Mouse (Mus musculus): Measurements from ENCODE around the gene Acp7. TPM values are rescaled to one million over a fixed set of nuclear protein-coding genes. Genes with fewer than 3 reads are reported as not detected.
A peak's percentile ranks its signal among the peaks of the same experiment; 100 is the strongest.

Acp7 gene
- total RNA-seq, 2 experiments from 2014 or later: 1.4 to 4.6 TPM

DNA sequence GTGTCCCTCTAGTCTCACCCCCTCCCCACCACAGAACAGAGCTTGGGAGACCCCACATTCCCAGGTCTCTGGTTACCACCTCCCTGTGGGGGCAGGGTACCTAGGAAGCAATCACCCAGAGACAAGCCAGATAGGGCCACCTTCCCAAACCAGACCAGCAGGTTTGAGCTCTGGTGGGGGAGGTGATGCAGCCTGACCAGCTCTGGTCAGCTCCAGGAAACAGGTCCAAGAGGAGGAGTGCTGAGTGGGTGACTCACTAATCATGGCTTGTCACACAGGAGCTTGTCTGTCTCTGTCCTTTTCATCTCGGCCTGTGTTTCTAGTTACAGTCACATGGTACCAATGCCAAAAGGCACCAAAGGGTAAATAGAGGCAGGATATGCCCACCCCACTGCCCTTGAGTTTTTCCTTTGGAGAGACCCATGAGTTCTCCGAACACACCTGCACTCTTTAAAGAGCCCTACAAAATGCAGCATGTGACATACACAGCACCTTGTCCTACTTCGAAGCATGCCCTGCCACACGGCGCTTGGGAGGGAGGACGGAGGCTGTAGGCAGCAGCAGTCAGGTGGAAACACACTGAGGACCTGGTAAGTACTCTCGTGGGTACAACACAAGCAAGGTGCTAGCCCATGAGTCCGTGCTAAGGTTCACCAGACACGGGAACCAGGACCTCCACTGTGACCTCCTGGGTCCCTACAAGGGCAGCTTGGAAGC lies 53.1 kb downstream of the Acp7 start:
- no peak for DNase-seq (ENCODE audit: low spot score in 2 of 2)

DNA sequence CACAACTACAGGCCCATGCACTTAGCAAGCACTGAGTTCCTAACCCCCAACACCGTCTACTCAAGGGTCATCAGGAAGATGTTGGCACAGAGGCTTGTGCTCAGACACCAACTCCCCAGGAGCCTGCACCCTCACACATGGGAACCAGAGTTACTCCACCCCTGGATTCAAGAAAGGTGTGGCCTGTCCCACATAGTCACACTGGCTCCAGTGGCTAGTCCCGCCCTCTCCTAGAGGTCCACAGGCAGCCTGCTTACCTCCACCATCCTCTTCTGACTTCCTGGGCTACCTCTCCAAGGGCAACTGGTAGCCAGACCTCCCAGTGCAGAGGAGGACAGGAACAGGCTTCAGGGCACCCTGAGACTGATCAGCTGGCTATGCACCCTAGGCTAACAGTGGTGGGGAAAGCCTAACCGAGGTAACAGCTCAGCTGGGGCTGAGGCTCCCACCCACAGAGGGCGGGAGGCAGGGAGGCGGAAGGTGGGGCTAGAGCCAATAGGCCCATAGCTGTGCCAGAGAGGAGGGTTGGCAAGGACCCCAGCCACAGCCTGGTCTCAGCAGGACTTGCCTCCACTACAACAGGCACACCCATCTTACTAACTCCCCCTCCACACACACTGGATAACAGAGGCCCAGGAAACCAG lies 54.7 kb downstream of the Acp7 start:
- peak; percentile 38 to 63 for DNase-seq (ENCODE audit: low spot score in 2 of 2)

DNA sequence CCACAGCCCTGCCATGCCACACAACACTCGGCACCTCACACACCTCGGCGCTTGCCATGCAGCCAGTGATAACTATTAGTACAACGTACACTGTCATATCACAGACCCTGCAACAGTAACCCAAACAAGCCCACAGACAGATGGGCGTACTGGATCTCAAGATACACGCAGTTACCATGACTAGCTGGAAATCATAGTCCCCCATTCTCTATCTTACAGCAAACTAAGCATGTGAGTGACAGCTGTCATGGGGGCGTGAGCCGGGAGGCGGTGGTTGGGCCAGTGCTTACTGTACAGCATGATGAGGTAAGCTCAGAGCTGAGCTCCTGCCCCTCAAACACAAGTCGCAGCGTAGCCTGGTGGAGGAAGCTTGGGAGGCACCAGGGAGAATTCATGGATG lies 55.5 kb downstream of the Acp7 start:
- DNase-seq (ENCODE audit: low spot score in 2 of 2): peak; percentile 86 to 87

DNA sequence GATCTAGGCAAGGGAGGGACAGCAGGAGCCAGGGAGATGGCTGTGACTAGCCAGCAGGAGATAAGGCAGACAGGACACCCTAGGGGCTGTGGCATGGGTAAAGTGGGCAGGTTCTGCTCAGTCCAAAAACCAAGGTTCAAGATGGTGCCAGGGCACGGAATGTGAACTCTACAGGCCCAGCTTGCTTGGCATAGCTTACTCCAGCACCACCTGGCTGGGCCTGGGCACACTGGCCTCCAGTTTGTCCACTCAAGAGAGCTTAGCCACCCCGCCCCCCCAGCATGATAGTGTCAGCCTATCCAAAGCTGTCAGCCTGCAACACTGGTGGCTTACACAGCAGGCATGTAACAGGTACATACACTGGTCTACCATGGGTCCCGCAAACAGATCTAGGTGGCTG lies 57.9 kb downstream of the Acp7 start:
- DNase-seq (ENCODE audit: low spot score in 2 of 2): no peak

DNA sequence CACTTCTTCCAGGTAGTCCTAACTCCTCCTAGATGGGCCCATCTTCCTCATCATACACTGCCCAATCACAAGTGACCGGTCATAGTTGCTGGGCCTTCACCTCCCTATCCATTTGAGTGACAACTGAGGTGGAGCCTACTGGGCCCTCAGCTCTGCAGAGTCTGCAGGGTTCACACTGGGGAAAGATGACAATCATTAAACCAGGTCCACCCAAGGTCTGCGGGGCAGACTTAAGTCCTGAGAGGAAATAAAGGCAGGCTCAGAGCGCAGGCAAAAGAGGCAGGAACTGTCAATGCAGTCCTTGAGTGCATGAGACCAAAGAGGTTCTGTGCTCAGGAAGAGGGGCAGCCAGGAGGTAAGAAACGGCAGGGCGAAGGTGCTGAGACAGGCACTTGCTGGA lies 58.4 kb downstream of the Acp7 start:
- DNase-seq (ENCODE audit: low spot score in 2 of 2): no peak

DNA sequence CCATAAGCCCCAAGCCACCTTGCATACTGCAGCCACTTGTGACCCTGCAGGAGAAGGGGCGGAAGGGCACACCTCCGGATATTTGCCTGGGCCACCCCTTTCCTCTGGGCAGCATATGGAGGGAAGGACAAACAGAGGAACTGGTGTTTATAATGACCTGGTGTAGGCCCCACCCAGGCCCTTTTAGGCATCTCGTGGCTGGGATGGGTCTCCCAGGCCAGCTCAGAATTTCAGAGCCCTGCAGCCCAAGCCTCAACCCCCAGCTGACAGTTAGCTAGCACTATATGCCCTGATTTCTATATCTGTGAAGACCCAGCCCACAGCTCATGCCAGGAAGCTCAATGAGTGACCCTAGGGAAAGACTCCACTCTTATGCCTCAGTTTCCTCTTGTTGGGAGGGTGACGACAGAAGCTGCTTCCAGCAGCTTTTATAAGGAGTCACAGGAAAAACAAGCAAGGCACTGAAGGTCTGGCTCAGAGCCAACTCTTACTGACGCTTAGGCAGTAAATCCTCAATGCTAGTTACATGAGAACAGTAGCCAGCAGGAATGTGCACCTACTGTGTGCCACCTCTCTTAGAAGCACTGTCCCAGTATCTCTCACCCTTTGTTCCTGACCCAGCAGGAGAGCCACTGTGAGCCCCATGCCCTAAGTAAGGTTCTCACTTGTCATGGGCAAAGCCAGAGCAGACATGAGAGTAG lies 60.0 kb downstream of the Acp7 start:
- no peak for DNase-seq (ENCODE audit: low spot score in 2 of 2)

DNA sequence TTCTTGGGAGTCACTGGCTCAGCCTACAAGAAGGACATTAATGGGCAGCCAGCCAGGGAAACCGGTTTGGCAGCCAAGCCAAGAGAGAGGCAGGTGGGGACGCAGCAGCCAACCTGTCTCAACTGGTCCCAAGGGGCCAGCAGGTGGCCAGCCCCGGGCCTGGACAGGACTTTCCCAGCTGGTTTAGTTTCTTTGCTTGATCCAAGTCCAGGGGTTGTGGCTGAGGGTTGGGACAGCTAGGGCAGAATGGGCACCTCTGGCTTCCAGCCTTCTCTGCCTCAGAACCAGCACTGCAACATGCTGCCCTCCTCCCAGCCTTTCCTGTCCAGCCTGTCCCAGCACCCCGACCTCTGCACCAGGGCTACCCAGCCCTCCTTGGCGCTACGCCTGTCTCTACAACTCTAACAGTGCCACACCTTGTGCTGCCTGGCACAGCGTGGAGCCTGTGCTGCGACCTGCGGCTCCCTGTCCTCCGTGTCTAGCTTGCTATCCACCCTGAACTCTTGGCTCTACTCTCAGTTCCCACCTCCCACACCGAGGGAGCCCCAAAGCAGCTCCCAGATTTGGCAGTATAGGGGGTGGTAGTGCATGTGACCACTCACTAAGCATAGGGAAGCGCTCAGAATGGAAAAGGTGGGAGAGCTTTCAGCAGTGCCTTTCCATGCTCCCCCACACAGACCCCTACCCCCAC lies 60.7 kb downstream of the Acp7 start:
- no peak for DNase-seq (ENCODE audit: low spot score in 2 of 2)

DNA sequence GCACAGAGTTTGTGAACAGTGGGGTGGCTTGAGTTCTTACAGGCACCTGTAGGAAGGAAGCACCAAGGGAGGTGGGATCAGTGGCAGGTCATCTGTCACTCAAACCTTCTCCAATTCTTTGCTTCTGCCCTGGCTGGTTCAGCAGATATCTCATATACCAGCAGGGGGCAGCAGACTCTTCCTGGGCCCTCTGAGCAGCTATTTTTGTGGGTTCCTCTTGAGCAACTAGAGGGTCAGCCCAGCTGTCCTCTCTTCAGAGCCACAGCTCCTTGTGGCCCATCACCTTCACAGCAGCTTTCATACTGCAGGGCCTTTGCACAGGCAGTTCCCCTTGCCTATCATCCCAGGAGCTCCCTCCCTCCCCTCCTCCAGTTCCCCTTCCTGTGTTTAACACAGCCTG lies 62.9 kb downstream of the Acp7 start:
- peak; percentile 49 to 86 for DNase-seq (ENCODE audit: low spot score in 2 of 2)

DNA sequence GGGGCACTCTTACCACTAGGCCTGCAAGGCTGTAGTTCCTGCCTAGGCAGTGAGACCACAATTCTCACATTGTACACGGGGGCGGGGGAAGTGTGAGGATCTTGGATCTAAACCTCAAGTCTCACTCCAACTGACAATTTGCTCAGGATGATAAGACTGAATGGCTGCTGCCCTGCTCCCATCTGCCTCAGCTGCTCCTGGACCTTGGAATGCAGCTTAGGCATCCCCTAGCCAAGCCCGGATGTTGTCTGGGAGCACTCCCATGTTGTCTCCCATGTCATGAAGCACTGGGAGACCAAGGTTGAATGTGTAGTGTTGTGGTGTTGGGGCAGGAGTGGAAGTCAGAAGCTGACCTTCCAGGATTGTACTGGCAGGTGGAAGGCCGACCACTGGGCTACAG lies 63.6 kb downstream of the Acp7 start:
- DNase-seq (ENCODE audit: low spot score in 2 of 2): no peak

DNA sequence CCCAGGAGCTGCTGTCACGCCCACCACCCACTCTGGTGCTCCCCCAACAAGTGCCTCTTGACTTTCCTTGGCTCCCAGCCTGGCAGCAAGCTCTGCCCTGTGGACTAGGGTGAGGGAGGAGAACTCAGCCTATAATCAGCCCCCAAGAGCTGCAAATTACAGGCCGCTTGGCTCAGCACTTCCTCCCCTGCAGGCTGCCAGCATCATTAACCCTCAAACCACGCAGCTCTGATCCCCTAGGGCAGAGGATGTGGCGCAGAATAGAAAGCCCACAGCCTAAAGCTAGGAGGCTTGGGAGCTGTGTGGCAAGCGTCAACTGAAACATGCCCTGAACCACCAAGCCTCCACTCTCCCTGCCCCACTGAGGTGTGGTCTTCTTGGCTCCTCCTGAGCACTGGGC lies 65.7 kb downstream of the Acp7 start:
- DNase-seq (ENCODE audit: low spot score in 2 of 2): no peak

DNA sequence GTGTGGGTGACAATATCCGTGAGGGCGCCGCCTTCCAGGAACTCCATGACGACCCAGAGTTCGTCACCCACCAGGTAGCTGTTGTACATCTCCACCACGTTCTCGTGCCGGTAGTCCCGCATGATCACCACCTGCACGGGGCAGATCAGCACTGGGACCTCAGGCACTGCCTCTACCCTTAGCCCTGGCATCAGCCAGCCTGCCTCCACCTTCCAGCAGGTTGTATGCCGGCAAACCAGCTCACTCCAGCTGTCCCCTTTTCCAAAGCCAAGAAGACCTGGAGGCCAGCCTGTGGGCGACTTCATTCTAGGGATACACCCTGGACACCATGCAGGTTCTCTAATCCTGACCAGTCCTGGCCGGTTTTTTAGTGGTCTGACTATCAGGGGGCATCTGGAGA lies 68.2 kb downstream of the Acp7 start:
- DNase-seq (ENCODE audit: low spot score in 2 of 2): no peak

DNA sequence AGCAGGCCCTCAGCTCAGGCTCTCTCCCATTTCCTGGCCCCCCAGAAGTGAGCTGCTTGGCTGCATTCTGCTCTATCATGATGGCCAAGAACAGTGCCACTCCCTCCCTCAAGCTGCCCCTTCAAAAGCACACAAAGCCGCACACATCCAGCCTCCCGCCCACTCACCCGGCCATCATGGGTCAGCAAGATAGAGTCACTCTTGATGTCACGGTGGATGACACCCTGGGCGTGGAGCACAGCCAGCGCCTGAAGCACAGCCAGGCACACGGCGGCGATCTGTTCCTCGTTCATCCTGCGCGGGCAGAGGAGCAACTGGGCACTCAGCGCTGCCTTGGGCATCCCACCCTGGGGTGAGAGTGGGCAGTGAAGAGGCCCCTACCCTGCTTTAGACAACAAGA lies 68.8 kb downstream of the Acp7 start:
- DNase-seq (ENCODE audit: low spot score in 2 of 2): no peak

DNA sequence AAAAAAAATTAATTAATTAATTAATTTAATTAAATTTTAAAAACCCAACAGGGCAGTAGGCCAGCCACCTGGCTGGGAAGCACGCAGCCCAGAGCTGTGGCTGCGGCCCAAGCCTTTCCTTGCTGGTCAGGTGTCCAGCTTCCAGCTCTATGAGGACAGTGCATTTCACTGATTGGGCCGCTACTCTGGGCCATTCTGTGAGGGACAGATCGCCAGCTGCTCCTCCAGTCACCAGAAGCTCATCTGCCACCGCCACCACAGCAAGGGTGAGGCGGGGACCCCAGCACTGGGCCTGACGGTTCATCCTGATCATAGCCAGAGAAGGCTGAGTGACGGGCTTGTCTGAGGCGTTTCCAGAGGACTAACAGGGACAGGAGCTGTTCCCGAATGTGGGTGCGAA lies 69.2 kb downstream of the Acp7 start:
- no peak for DNase-seq (ENCODE audit: low spot score in 2 of 2)

DNA sequence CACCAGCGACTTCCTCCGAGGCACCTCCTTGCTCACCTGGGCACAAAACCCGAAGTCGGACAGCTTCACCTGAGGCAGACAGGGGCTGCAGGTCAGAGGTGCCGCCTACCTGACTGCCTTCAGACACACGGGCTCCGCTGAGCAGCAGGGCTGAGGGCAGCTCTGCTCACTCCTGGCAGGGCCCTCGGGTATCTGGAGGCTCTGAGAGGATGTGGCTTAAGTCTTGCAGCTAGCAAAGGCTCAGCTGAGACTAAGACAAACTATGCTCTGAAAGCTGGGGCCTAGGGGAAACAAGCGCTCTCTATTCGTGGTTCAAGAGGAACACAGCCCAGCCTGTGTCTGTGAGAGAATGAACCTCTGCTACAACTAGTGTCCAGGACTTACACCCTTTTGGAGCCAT lies 70.3 kb downstream of the Acp7 start:
- DNase-seq (ENCODE audit: low spot score in 2 of 2): no peak

DNA sequence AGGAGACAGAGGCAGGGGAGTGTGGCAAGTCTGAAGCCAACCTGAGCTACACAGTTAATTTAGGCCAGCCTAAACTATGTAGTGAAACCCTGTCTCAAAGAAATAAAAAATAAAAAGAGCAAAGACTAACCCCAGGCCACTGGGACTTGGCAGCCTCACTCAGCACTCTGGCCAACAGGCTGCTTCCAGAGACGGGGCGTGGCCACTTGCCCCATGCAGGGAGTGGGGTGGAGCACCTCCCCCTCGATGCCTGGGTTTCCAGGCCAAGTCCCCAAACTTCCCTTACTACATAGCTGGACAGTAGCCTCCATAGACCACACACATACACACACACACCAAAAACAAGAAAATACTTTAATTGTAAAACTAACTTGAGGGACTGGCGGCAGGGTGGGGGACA lies 72.6 kb downstream of the Acp7 start:
- DNase-seq (ENCODE audit: low spot score in 2 of 2): no peak

DNA sequence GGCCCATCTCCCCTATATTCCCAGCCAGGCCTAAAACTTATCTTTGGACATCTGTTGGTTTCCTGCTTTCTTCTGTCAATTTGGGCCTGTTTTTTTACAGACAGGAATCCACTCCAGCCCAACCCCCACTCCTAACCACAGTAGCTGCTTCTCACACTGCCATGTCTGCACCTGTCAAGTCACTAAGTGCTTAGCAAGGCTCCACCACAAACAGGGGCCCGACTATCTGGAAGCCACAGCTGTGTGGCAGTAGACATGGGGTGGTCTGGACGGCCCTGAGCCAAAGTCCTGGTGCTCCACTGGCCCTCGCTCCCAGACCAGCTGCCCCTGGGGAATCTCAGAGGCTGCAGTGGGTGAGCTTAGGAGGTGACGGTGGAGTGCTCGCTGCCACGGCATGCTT lies 73.4 kb downstream of the Acp7 start:
- no peak for DNase-seq (ENCODE audit: low spot score in 2 of 2)

Small RNA genes lying within 50 kb of the gene (microRNA-seq; reads per million reads assigned to microRNA genes)
- 0.99 to 1.4 reads per million in 2 experiments for gene Mir7049

Other genes starting within 250 kb of the Acp7 start
- gene Med29, start 238.6 kb downstream of the Acp7 start, total RNA-seq (2021): 10 to 100 TPM; 21.4 to 22.1 TPM
- gene Paf1, start 238.4 kb downstream of the Acp7 start, total RNA-seq (2021): 10 to 100 TPM; 64.9 to 69.3 TPM
- gene Gmfg, start 193.9 kb downstream of the Acp7 start, total RNA-seq (2021): 1 to 10 TPM; 2.2 to 2.4 TPM
- gene Lrfn1, start 179.4 kb downstream of the Acp7 start, total RNA-seq (2021): 10 to 100 TPM; 75.5 to 81.1 TPM
- gene Ifnl2, start 120.9 kb downstream of the Acp7 start, total RNA-seq (2021): not detected
- gene Ifnl3, start 108.5 kb downstream of the Acp7 start, total RNA-seq (2021): not detected
- not detected for gene Sycn, start 90.4 kb downstream of the Acp7 start, total RNA-seq (2021)
- gene Nccrp1, start 84.1 kb downstream of the Acp7 start, total RNA-seq (2021): under 1 TPM in 1 of 2 experiments, not detected in 1; 0.28 TPM
- gene Samd4b, start 33.2 kb downstream of the Acp7 start, total RNA-seq (2021): 10 to 100 TPM; 74.1 to 77.1 TPM
- gene Pak4, start 33.1 kb downstream of the Acp7 start, total RNA-seq (2021): 10 to 100 TPM; 12.7 to 14.6 TPM
- 10 to 100 TPM; 18.9 to 21.7 TPM for gene Fbxo27, start 61.5 kb upstream of the Acp7 start, total RNA-seq (2021)
- 1 to 10 TPM; 1.5 to 1.9 TPM for gene Fbxo17, start 85.5 kb upstream of the Acp7 start, total RNA-seq (2021)
- 10 to 100 TPM; 60.6 to 67.1 TPM for gene Mrps12, start 110.5 kb upstream of the Acp7 start, total RNA-seq (2021)
- gene Sars2, start 110.7 kb upstream of the Acp7 start, total RNA-seq (2021): 10 to 100 TPM; 11.1 to 11.2 TPM
- gene Ccer2, start 124.8 kb upstream of the Acp7 start, total RNA-seq (2021): under 1 TPM; 0.30 to 0.63 TPM
- 100 to 1,000 TPM; 125 to 129 TPM for gene Sirt2, start 135.4 kb upstream of the Acp7 start, total RNA-seq (2021)
- 10 to 100 TPM; 29.0 to 29.2 TPM for gene Nfkbib, start 136.2 kb upstream of the Acp7 start, total RNA-seq (2021)
- 1 to 10 TPM; 2.4 to 3.0 TPM for gene Rinl, start 157.6 kb upstream of the Acp7 start, total RNA-seq (2021)
- 100 to 1,000 TPM; 407 to 414 TPM for gene Hnrnpl, start 177.2 kb upstream of the Acp7 start, total RNA-seq (2021)
- 10 to 100 TPM; 63.1 to 71.0 TPM for gene Ech1, start 193.9 kb upstream of the Acp7 start, total RNA-seq (2021)
- gene Lgals4, start 202.5 kb upstream of the Acp7 start, total RNA-seq (2021): 1 to 10 TPM; 3.5 to 5.6 TPM
- gene Lgals7, start 232.5 kb upstream of the Acp7 start, total RNA-seq (2021): not detected

Data from layer of hippocampus, adult 18-20 months (tissue).